Mouse (Mus musculus) embryonic facial prominence, embryonic 11.5 days (tissue): Measurements from ENCODE around the gene Gmfb. TPM values are rescaled to one million over a fixed set of nuclear protein-coding genes. Genes with fewer than 3 reads are reported as not detected.

ENCODE experiments used
- ATAC-seq: fragments of 200-750 bp; cut with Nextera tagmentation; replicated peaks from 2 replicates; pipeline ENCODE4 v1.8.0; 2017; ENCODE audit warnings: low read depth; ENCODE audit not compliant: insufficient number of reproducible peaks, low FRiP score, low TSS enrichment
- DNase-seq: peaks from one replicate; pipeline ENCODE4 v3.0.0-alpha.2; 2015; ENCODE audit warnings: low spot score
- H3K27ac ChIP-seq: fragments of 300-500 bp; sonication (generic); replicated peaks from 2 replicates; pipeline ENCODE4 v1.5.1; 2014; ENCODE audit warnings: mild to moderate bottlenecking, low read depth, low read length, control low read depth
- H3K27me3 ChIP-seq: fragments of 300-500 bp; sonication (generic); 2 replicates; pipeline ENCODE4 v1.6.1; 2014; ENCODE audit warnings: mild to moderate bottlenecking, low read length, moderate library complexity, mixed read lengths; ENCODE audit not compliant: control insufficient read depth, insufficient read depth
- H3K36me3 ChIP-seq: fragments of 300-500 bp; sonication (generic); replicated peaks from 2 replicates; pipeline ENCODE4 v1.6.1; 2014; ENCODE audit warnings: low read depth, mild to moderate bottlenecking, low read length, moderate library complexity, mixed read lengths; ENCODE audit not compliant: control insufficient read depth, insufficient read depth
- H3K4me1 ChIP-seq: fragments of 300-500 bp; sonication (generic); 2 replicates; pipeline ENCODE4 v1.6.1; 2014; ENCODE audit warnings: low read length, mixed read lengths; ENCODE audit not compliant: control insufficient read depth, insufficient read depth
- H3K4me2 ChIP-seq: fragments of 300-500 bp; sonication (generic); 2 replicates; pipeline ENCODE4 v1.6.1; 2014; ENCODE audit warnings: low read depth, mild to moderate bottlenecking, control low read depth, low read length, moderate library complexity
- H3K4me3 ChIP-seq: fragments of 300-500 bp; sonication (generic); 2 replicates; pipeline ENCODE4 v1.5.1; 2014; ENCODE audit warnings: low read depth, low read length, control low read depth
- H3K9ac ChIP-seq: fragments of 300-500 bp; sonication (generic); replicated peaks from 2 replicates; pipeline ENCODE4 v1.6.1; 2014; ENCODE audit warnings: mild to moderate bottlenecking, control low read depth, low read length
- H3K9me3 ChIP-seq: fragments of 300-500 bp; sonication (generic); replicated peaks from 2 replicates; pipeline ENCODE4 v1.6.1; 2016; ENCODE audit warnings: mild to moderate bottlenecking, low read length, inconsistent platforms, mixed read lengths; ENCODE audit not compliant: control insufficient read depth
- WGBS: fragments of 180-500 bp; shearing (Covaris S2); extraction: QIAGEN DNeasy Blood & Tissue Kit; methylation state at CpG from one replicate; pipeline ENCODE4 v1.1.7; 2014; 5-methylcytosine and 5-hydroxymethylcytosine counted together
- polyA plus RNA-seq: library from polyadenylated mRNA; unstranded; fragments of >200 nt; fragmentation: Nextera tagmentation; extraction: Ambion mirVana; gene quantifications from 2 replicates; pipeline ENCODE4 v1.2.1, GENCODE M21; 2014

Gmfb gene
- polyA plus RNA-seq, 1 experiment from 2014 or later: 117 TPM

- H3K4me2 ChIP-seq: no peak overlapping the region
- no peaks in the 10 kb centered on the region for H3K9me3 ChIP-seq
- H3K27me3 ChIP-seq: no peaks in the 10 kb centered on the region
- no peak overlapping the region for H3K9ac ChIP-seq
- H3K4me1 ChIP-seq: no peaks in the 10 kb centered on the region
- peaks cover 6% of the 10 kb centered on the region for H3K36me3 ChIP-seq
- 95% methylated on average over 8 of the region's 8 CpGs for WGBS
- no peak overlapping the region for H3K27ac ChIP-seq
- no peak overlapping the region for H3K4me3 ChIP-seq
- no peak for ATAC-seq
- no peak for DNase-seq
Observed at GRCm38 (mm10) chr14:46816916-46817622, 5.0 kb downstream of the Gmfb start.

GRCm38 (mm10) chr14:46815640-46816039 lies 6.4 kb downstream of the Gmfb start:
- Histone ChIP-seq H3K27me3 (no peaks in the 10 kb centered on the region), H3K27ac (no peak overlapping the region), H3K4me1 (no peaks in the 10 kb centered on the region), H3K9ac (no peak overlapping the region), H3K4me2 (no peak overlapping the region), H3K4me3 (no peak overlapping the region), H3K9me3 (no peaks in the 10 kb centered on the region), H3K36me3 (peaks cover 6% of the 10 kb centered on the region)
- DNase-seq (no peak), ATAC-seq (no peak)
- 88% methylated on average over 6 of the region's 6 CpGs for WGBS

GRCm38 (mm10) chr14:46807927-46808326 lies 14.1 kb downstream of the Gmfb start:
- Histone ChIP-seq H3K27ac (no peak overlapping the region), H3K4me1 (no peaks in the 10 kb centered on the region), H3K9ac (no peak overlapping the region), H3K4me2 (no peak overlapping the region), H3K9me3 (no peaks in the 10 kb centered on the region), H3K4me3 (no peak overlapping the region), H3K27me3 (no peaks in the 10 kb centered on the region), H3K36me3 (no peaks in the 10 kb centered on the region)
- ATAC-seq: no peak
- 86% methylated on average over 3 of the region's 3 CpGs for WGBS
- no peak for DNase-seq

- Histone ChIP-seq H3K27me3 (no peaks in the 10 kb centered on the region), H3K4me1 (no peaks in the 10 kb centered on the region), H3K9ac (no peak overlapping the region), H3K36me3 (no peaks in the 10 kb centered on the region), H3K9me3 (no peaks in the 10 kb centered on the region), H3K4me2 (no peak overlapping the region), H3K27ac (no peak overlapping the region), H3K4me3 (no peak overlapping the region)
- ATAC-seq (no peak), DNase-seq (no peak)
- WGBS: 90% methylated on average over 5 of the region's 5 CpGs
Observed at GRCm38 (mm10) chr14:46806186-46806585, 15.9 kb downstream of the Gmfb start.

GRCm38 (mm10) chr14:46803791-46804190 lies 18.3 kb downstream of the Gmfb start:
- H3K9ac ChIP-seq: no peak overlapping the region
- ATAC-seq (no peak), DNase-seq (no peak)
- no peaks in the 10 kb centered on the region for H3K9me3 ChIP-seq
- H3K4me1 ChIP-seq: no peaks in the 10 kb centered on the region
- H3K27ac ChIP-seq: no peak overlapping the region
- no peaks in the 10 kb centered on the region for H3K36me3 ChIP-seq
- H3K4me3 ChIP-seq: no peak overlapping the region
- no peak overlapping the region for H3K4me2 ChIP-seq
- whole genome bisulfite sequencing: 76% methylated on average over 1 of the region's 1 CpGs
- H3K27me3 ChIP-seq: no peaks in the 10 kb centered on the region

- no peak overlapping the region for H3K9ac ChIP-seq
- no peak for DNase-seq
- H3K4me3 ChIP-seq: no peak overlapping the region
- H3K4me2 ChIP-seq: no peak overlapping the region
- H3K27me3 ChIP-seq: no peaks in the 10 kb centered on the region
- H3K4me1 ChIP-seq: no peaks in the 10 kb centered on the region
- no peak for ATAC-seq
- H3K9me3 ChIP-seq: no peaks in the 10 kb centered on the region
- H3K36me3 ChIP-seq: no peaks in the 10 kb centered on the region
- H3K27ac ChIP-seq: no peak overlapping the region
- 89% methylated on average over 4 of the region's 4 CpGs for WGBS
Observed at GRCm38 (mm10) chr14:46803259-46803658, 18.8 kb downstream of the Gmfb start.

GRCm38 (mm10) chr14:46800684-46801345 lies 21.2 kb downstream of the Gmfb start:
- no peak for DNase-seq
- Histone ChIP-seq H3K9me3 (no peaks in the 10 kb centered on the region), H3K4me1 (no peaks in the 10 kb centered on the region), H3K27ac (no peak overlapping the region), H3K36me3 (no peaks in the 10 kb centered on the region), H3K9ac (no peak overlapping the region), H3K27me3 (no peaks in the 10 kb centered on the region), H3K4me3 (no peak overlapping the region), H3K4me2 (no peak overlapping the region)
- 91% methylated on average over 3 of the region's 3 CpGs for WGBS
- ATAC-seq: no peak

- Histone ChIP-seq H3K4me2 (no peak overlapping the region), H3K9ac (no peak overlapping the region), H3K27me3 (no peaks in the 10 kb centered on the region), H3K36me3 (no peaks in the 10 kb centered on the region), H3K27ac (no peak overlapping the region), H3K9me3 (no peaks in the 10 kb centered on the region), H3K4me3 (no peak overlapping the region), H3K4me1 (no peaks in the 10 kb centered on the region)
- DNase-seq (no peak), ATAC-seq (no peak)
- WGBS: 89% methylated on average over 5 of the region's 5 CpGs
Observed at GRCm38 (mm10) chr14:46794157-46794556, 27.9 kb downstream of the Gmfb start.
